Mouse (Mus musculus): ENCODE data around the gene Pfdn5. TPM values are rescaled to one million over a fixed set of nuclear protein-coding genes. Genes with fewer than 3 reads are reported as not detected.
A peak's percentile ranks its signal among the peaks of the same experiment; 100 is the strongest.

Pfdn5 gene
- polyA plus RNA-seq, 1 experiment from 2014 or later, result 460 TPM

DNA sequence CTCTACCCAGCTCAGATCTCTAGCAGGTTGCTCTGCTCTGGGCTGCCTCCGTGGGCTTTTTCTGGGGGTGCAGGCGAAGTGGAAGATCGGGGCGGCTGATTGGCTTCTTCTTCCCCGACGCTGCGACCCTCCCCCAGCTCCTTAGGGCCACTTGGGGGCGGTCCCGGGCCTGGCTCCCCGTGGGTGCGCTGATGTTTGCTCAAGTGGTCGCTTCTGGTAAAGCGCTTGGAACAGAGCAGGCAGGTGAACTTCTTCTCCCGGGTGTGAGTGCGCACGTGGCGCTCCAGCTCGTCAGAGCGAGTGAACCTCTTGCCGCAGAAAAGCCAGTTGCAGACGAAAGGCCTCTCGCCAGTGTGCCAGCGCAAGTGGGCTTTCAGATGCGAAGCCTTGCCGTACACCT is 32.2 kb downstream of the Pfdn5 start:
- Histone ChIP-seq H3K4me2 (peak overlapping the region; percentile 51), H3K9ac (no peak overlapping the region), H3K4me1 (replicated peaks) (peaks cover 26% of the 10 kb centered on the region), H3K27me3 (peaks cover 35% of the 10 kb centered on the region), H3K36me3 (no peaks in the 10 kb centered on the region), H3K9me3 (no peaks in the 10 kb centered on the region), H3K4me3 (peak overlapping the region; percentile 21; the same call in 1 of the 2 replicates), H3K27ac (replicated peaks) (no peak overlapping the region)
- 2% methylated on average over 25 of the region's 25 CpGs for WGBS
- no peak for ATAC-seq (ENCODE audit: low FRiP score, low read depth)

DNA sequence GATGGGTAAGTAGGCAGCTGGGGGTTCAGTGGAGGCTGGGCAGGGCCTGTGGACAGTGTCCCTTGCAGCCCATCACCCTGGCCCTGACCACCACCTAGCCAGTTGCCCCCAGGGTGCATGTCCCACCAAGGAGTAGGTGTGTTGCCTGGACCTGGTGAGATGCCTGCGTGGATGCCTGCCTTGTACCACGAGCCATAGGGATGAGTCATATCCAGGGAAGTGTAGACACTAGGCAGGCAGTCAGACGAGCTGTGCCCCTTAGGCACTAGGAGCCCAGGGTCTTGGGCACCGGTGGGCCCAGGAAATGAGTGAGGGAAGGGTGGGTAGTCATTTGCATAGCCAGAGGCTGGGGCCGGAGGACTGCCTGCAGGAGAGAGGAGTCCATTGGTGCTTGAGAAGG is 32.9 kb downstream of the Pfdn5 start:
- Histone ChIP-seq H3K27me3 (peaks cover 35% of the 10 kb centered on the region), H3K36me3 (no peaks in the 10 kb centered on the region), H3K4me1 (replicated peaks) (peaks cover 26% of the 10 kb centered on the region), H3K9ac (no peak overlapping the region), H3K4me3 (no peak overlapping the region), H3K4me2 (no peak overlapping the region), H3K9me3 (no peaks in the 10 kb centered on the region), H3K27ac (replicated peaks) (no peak overlapping the region)
- ATAC-seq (ENCODE audit: low FRiP score, low read depth), result 0 out of 2 replicates have a peak, but pooled peaks have one; percentile 24
- 19% methylated on average over 5 of the region's 5 CpGs for WGBS

DNA sequence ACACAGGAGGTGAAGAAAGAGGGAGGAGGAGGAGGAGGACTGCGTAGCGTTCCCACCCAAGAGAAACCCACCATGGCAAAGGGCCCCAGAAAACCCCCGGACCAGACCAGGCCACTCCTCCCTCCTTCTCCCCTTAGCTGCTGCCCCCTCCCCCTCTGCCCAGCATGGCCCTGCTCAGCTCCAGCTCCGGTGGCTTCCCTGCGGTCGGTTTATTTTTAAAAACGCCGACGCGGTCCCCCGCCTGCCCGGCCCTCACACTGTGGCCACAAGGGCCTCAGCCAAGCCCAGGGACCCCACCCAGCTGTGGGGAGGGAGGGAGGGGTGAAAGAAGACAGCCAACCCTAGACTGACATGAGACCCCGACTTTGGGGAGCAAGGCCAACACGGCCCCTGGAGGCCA is 36.7 kb downstream of the Pfdn5 start:
- Histone ChIP-seq H3K9ac (no peak overlapping the region), H3K9me3 (no peaks in the 10 kb centered on the region), H3K27ac (replicated peaks) (no peak overlapping the region), H3K4me1 (replicated peaks) (peaks cover 25% of the 10 kb centered on the region), H3K27me3 (peaks cover 28% of the 10 kb centered on the region), H3K4me3 (no peak overlapping the region), H3K36me3 (no peaks in the 10 kb centered on the region), H3K4me2 (peak overlapping the region; percentile 33; the same call in 1 of the 2 replicates)
- 12% methylated on average over 14 of the region's 14 CpGs for WGBS
- no peak for ATAC-seq (ENCODE audit: low FRiP score, low read depth)

DNA sequence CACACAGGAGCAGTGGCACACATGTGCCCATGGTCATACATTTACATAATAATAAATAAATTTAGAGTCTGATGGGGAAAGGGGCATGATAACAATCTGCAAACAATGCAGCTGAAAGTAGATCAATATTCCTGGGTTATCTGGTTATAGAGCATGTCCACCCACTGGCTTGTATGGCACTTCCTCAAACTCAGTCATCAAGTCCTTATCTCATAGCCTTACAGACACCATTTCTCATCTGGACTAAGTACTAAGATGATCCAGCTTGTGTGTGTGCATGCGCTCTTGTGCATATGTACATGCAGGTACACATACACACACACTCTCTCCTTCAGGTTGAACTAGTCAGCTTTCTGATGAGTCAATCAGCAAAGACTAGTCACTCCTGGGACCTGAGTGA is 38.8 kb downstream of the Pfdn5 start:
- Histone ChIP-seq H3K36me3 (no peaks in the 10 kb centered on the region), H3K27ac (replicated peaks) (no peak overlapping the region), H3K27me3 (peaks cover 10% of the 10 kb centered on the region; the same call in 1 of the 2 replicates), H3K4me1 (replicated peaks) (peaks cover 15% of the 10 kb centered on the region), H3K9me3 (no peaks in the 10 kb centered on the region), H3K4me3 (no peak overlapping the region), H3K4me2 (no peak overlapping the region), H3K9ac (no peak overlapping the region)
- ATAC-seq (ENCODE audit: low FRiP score, low read depth), result no peak
- WGBS, result 98% methylated on average over 1 of the region's 1 CpGs

DNA sequence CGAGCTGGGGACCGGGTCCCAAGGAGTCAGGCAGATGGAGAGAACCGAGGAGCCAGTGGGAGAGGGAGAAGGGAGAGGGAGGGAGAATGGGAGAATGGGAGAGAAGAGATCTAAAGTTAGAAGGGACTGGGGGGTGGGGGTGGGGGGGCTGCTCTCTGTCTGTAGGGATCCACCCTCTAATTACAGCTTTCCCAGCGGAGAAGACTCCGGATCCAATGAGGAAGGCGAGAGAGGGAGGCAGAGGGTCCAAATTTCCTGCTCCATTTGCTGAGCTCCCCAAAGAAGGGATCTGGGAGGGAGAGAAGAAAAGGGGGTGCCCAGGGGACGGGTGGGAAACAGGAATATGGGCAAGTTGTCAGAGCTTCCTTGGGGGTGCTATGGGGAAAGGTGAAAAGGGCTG is 40.3 kb downstream of the Pfdn5 start:
- Histone ChIP-seq H3K4me2 (peak overlapping the region; percentile 56), H3K4me3 (peak overlapping the region; percentile 29; the same call in 1 of the 2 replicates), H3K9ac (no peak overlapping the region), H3K9me3 (no peaks in the 10 kb centered on the region), H3K27me3 (peaks cover 17% of the 10 kb centered on the region; the same call in 1 of the 2 replicates), H3K4me1 (replicated peaks) (peaks cover 18% of the 10 kb centered on the region), H3K27ac (replicated peaks) (no peak overlapping the region), H3K36me3 (no peaks in the 10 kb centered on the region)
- WGBS, result 4% methylated on average over 7 of the region's 7 CpGs
- ATAC-seq (ENCODE audit: low FRiP score, low read depth), result no peak

DNA sequence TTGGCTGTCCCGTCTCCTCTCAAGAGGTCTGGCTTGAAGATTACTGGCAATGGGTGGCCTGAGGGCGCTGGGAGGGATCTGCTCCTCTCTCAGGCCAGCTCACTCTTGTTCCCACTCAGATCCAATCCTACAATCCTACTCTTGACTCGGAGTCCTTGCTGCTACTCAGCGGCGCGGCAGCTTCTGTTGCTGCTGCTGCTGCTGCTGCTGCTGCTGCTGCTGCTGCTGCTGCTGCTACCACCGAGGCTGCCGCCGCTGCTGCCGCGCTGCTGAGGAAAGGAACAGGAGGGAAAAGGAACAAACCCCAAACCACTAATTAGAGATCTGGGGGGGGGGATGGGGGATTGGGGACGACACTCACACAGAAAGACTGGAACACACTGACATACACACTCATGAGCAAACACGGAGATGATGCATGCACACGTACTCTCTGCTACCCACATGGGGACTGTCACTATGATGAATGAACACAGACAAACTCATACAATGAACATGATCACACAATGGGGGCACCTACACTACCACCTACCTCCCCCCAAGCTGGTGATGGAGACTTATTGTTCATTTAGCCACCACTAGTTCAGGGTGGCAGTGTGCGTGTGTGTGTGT is 40.9 kb downstream of the Pfdn5 start, which contains the start of gene Sp7:
Gene Sp7, minus strand, starts transcription at position 450 of the 612 bp plus-strand sequence.
- peak within 1 kb of the TSS; percentile 29 for H3K4me3 ChIP-seq
- peaks cover 19% of the 10 kb centered on the region; the same call in 1 of the 2 replicates for H3K27me3 ChIP-seq
- ATAC-seq (ENCODE audit: low FRiP score, low read depth), result peak; percentile 54; the same call in 1 of the 2 replicates
- H3K27ac ChIP-seq (replicated peaks), result no peak within 1 kb of the TSS
- H3K4me1 ChIP-seq (replicated peaks), result peaks cover 18% of the 10 kb centered on the region
- H3K4me2 ChIP-seq, result peak within 1 kb of the TSS; percentile 56
- 5% methylated on average over 15 of the region's 15 CpGs for WGBS
- H3K9me3 ChIP-seq, result no peaks in the 10 kb centered on the region
- H3K36me3 ChIP-seq, result no peaks in the 10 kb centered on the region
- H3K9ac ChIP-seq, result peak within 1 kb of the TSS; percentile 27

DNA sequence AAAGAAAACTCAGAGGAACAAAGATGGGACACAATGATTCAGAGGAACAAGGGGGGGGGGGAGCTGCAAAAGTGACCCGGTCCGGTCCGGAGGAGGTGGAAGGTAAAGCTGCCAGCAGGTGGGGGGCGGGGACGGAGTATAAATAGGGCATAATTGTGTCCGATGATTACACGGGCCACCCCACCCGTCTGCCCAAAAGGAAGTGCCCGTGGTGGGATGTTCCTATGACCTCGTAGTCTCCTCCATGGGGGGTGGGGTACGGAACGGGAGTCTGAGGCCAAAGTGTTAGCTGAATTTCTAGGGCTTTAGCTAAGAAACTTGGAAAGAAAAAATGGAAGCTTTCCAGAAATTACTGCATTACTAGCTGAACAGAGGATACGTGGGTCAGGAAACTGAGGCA is 44.1 kb downstream of the Pfdn5 start:
- no peak for ATAC-seq (ENCODE audit: low FRiP score, low read depth)
- Histone ChIP-seq H3K9me3 (no peaks in the 10 kb centered on the region), H3K27me3 (peaks cover 20% of the 10 kb centered on the region; the same call in 1 of the 2 replicates), H3K9ac (no peak overlapping the region), H3K4me3 (no peak overlapping the region), H3K4me1 (replicated peaks) (peaks cover 18% of the 10 kb centered on the region), H3K4me2 (no peak overlapping the region; the same call in 1 of the 2 replicates), H3K36me3 (no peaks in the 10 kb centered on the region), H3K27ac (replicated peaks) (no peak overlapping the region)
- 5% methylated on average over 13 of the region's 13 CpGs for WGBS

DNA sequence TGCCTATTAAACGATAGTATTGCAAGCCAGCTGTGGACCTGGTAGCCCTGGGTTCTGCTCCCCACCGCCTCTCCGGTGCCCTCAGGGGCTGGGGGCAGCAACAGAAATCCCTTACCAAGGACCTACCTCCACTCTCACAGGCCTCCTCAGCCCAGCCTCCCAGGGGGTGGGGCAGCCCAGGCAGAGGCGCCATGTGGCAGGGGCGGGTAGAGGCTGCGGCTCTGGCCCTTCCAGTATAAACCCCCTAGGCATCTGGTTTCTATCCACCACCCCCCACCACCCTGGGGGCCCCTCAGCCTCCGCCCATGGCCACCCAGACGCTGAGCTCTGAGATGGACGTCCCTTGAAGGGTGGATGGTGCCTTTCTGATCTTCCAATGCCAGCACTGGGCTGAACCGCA is 44.8 kb downstream of the Pfdn5 start:
- peaks cover 18% of the 10 kb centered on the region for H3K4me1 ChIP-seq (replicated peaks)
- H3K4me3 ChIP-seq, result no peak overlapping the region
- no peak overlapping the region for H3K27ac ChIP-seq (replicated peaks)
- peaks cover 19% of the 10 kb centered on the region; the same call in 1 of the 2 replicates for H3K27me3 ChIP-seq
- H3K4me2 ChIP-seq, result no peak overlapping the region
- no peaks in the 10 kb centered on the region for H3K36me3 ChIP-seq
- ATAC-seq (ENCODE audit: low FRiP score, low read depth), result no peak
- 10% methylated on average over 10 of the region's 10 CpGs for WGBS
- no peaks in the 10 kb centered on the region for H3K9me3 ChIP-seq
- H3K9ac ChIP-seq, result no peak overlapping the region

DNA sequence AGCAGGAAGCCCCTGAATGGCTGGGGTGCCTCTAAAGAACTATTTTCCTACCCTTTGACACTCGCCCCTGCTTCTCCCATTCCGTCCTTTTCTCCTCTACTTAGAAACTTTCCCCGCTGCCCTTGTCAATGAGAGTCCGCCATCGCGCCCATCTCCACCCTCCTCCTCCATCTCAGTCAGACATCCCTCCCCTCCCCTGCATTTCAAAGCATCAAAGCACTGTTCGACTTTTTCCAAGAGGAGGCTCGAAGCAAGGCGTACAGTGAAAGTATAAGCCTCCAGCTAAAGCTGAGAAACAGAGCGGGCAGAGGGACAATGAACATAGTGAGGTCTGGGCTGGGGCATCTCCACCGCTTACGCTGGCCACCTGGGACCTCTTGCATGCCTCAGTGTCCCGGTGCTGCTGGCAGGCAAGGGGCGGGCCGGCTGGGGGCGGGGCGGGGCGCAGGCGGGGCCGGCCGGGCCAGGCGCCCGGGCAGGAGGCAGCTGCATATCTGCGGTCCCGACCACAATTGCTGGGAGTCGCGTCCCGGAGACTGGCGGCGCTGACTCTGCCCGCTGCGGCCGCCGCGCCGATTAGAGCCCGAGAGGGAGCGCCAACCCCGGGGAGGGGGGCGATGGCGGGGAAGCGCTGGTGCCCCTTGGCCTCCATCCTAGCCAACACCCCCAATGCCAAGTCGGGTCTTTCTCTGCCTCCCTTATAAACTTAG is 50.7 kb downstream of the Pfdn5 start:
- H3K9me3 ChIP-seq, result no peaks in the 10 kb centered on the region
- H3K27ac ChIP-seq (replicated peaks), result peak overlapping the region; percentile 54
- H3K36me3 ChIP-seq, result no peaks in the 10 kb centered on the region
- peaks cover 15% of the 10 kb centered on the region for H3K4me1 ChIP-seq (replicated peaks)
- H3K27me3 ChIP-seq, result 0 out of 2 replicates have a peak, but pooled peaks cover 5% of the 10 kb centered on the region
- peak overlapping the region; percentile 58 for H3K9ac ChIP-seq
- peak overlapping the region; percentile 97 for H3K4me2 ChIP-seq
- under 1% methylated on average over 37 of the region's 43 CpGs for WGBS
- ATAC-seq (ENCODE audit: low FRiP score, low read depth), result peak; percentile 72
- H3K4me3 ChIP-seq, result peak overlapping the region; percentile 57

DNA sequence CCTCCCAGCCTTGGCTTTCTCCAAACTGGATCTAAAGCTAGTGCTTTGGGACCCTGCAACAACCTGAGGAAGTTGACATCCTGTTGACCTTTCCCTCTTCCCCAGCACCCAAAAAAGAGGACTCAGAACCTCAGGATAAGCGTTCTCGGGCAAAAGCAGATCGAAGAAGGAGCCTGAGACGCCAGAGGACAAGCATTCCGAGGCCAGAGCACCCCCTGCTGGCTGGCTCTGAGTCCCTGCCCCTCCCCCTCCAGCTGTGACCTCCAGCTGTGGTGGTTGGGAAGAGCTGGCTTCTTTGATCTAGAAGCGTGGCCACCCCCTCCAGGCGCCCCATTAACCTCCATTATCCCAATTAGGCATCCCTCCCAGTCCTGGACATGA is 51.2 kb downstream of the Pfdn5 start:
- peak overlapping the region; percentile 97 for H3K4me2 ChIP-seq
- ATAC-seq (ENCODE audit: low FRiP score, low read depth), result peak; percentile 71
- H3K27ac ChIP-seq (replicated peaks), result peak overlapping the region; percentile 54
- peaks cover 15% of the 10 kb centered on the region for H3K4me1 ChIP-seq (replicated peaks)
- H3K9ac ChIP-seq, result peak overlapping the region; percentile 58
- no peaks in the 10 kb centered on the region for H3K36me3 ChIP-seq
- H3K9me3 ChIP-seq, result no peaks in the 10 kb centered on the region
- H3K27me3 ChIP-seq, result 0 out of 2 replicates have a peak, but pooled peaks cover 2% of the 10 kb centered on the region
- WGBS, result 0% methylated on average over 7 of the region's 7 CpGs
- peak overlapping the region; percentile 57 for H3K4me3 ChIP-seq

DNA sequence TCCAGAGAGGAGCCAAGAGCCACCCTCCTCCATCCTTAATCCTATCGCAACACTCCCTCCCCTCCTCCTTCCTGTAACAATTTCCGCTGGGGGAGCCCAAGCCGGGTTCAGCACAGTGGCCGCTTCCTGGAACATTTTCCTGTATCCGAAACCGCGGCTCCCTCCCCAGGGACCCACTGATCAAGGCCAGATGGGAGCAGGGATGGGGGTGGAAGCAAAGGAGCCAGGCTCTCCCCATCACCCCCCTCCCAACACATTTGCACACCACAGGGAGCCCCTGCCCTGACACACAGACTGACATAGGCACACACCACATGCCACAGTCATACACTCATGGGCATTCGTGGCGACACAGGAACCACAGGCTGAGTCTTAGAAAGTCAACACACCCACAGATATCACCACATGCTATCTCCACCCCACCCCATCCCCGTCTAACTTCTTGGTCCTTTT is 51.9 kb downstream of the Pfdn5 start:
- Histone ChIP-seq H3K27me3 (no peaks in the 10 kb centered on the region), H3K27ac (replicated peaks) (no peak overlapping the region), H3K4me3 (no peak overlapping the region), H3K9me3 (no peaks in the 10 kb centered on the region), H3K9ac (no peak overlapping the region), H3K36me3 (no peaks in the 10 kb centered on the region), H3K4me2 (peak overlapping the region; percentile 97), H3K4me1 (replicated peaks) (peaks cover 15% of the 10 kb centered on the region)
- no peak for ATAC-seq (ENCODE audit: low FRiP score, low read depth)
- WGBS, result 4% methylated on average over 10 of the region's 10 CpGs

All from hindbrain, embryonic 15.5 days (tissue).